Mouse (Mus musculus): Measurements from ENCODE around the gene Arl2bp.

- TF ChIP-seq ZNF384 (IDR thresholded peaks at IDR 0.05; ENCODE audit: low read depth, low read length) = no peak
- no peak for TF ChIP-seq MAFK (IDR thresholded peaks at IDR 0.05; ENCODE audit: insufficient read depth, low read depth, low read length)
- TF ChIP-seq CHD2 (IDR thresholded peaks at IDR 0.05; ENCODE audit: low read depth, low read length) = no peak
- no peak for TF ChIP-seq HCFC1 (IDR thresholded peaks at IDR 0.05; ENCODE audit: borderline replicate concordance, insufficient read depth, low read length)
- TF ChIP-seq ZC3H11A (IDR thresholded peaks at IDR 0.05; ENCODE audit: borderline replicate concordance, low read depth, low read length) = no peak
Measured at GRCm38 (mm10) chr8:94716841-94717240, 50.4 kb downstream of the Arl2bp start.

All from ES-E14 (cell line).